ENCODE assay signal across 15 mouse cellular contexts in the genomic region with DNA sequence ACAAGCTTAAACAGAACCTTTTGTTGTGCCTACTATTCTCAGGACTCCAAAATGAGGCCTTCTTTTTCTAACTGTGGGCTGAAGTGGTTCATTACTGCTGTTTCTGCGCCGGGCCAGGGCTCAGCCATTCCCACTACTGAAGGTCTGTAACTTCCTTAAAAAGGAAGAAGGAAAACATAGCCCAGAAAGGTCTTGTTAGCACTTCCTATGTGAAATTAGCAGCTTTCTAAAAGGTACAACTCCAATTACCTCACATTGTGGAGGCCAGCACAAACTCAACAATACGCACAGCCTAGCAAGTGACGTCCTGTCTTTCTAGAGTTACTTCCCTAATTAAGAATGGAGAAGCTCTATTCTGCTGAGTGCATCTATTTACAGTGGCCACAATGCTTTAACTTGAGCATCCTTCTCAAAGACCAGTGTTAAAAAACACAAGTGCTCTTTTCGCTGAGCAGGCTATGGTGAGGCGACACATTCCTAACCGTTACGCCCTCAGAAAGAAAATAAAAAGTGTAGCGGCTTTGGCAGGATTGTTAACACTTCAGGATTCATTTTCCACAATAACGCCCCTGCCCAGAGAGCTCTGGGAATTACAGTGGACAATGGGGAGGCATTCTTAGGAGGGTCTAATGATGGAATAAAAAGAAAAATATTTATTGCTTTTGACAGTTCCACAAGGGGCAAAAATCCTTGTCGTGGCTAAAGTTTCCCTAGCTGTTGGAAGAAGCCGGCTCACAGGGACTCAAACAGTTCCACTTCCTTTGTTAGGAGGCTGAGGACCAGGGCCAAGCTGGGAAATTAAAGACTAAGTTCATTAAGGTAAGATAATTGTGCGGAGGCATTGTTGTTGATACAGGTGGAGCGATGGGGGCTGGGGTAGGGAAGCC.
DNase-seq lines count a peak whose midpoint lies in the region; ATAC-seq and TF ChIP-seq lines count a peak whose summit lies in the region.
"Had no signal": no experiment of that assay in that cellular context is flagged by ENCODE, and none has a peak within 500 bp of the region (broad histone marks: within the 10 kb centered on the region; RNA-seq: fewer than 3 reads in every experiment).

No protein-coding gene starts in this region.

- ATAC-seq in liver, postnatal 0 days = peak; percentile 50; the same call in 1 of the 2 replicates
- peak; percentile 41 for ATAC-seq in embryonic facial prominence, embryonic 14.5 days (ENCODE audit: low read depth)
- peak; percentile 93 for ATAC-seq in monocyte, adult 5-6 weeks (replicated peaks; ENCODE audit: insufficient number of reproducible peaks, low FRiP score, low TSS enrichment, poor library complexity, severe bottlenecking)
- ATAC-seq: hindbrain, embryonic 16.5 days had no signal

- no peaks in the 10 kb centered on the region for H3K36me3 ChIP-seq in liver, postnatal 0 days (replicated peaks; ENCODE audit: insufficient read depth, low read length)
- no peaks in the 10 kb centered on the region for H3K36me3 ChIP-seq in embryonic facial prominence, embryonic 14.5 days (ENCODE audit: control insufficient read depth, insufficient read depth, low read length)
- H3K36me3 ChIP-seq: limb, embryonic 12.5 days; liver, embryonic 15.5 days had no signal

- no peaks in the 10 kb centered on the region for H3K4me1 ChIP-seq in liver, postnatal 0 days (ENCODE audit: insufficient read depth)
- H3K4me1 ChIP-seq in embryonic facial prominence, embryonic 14.5 days (ENCODE audit: control insufficient read depth, insufficient read depth, low read length) = no peaks in the 10 kb centered on the region

- TF ChIP-seq CTCF in liver, postnatal 0 days (IDR thresholded peaks at IDR 0.05; ENCODE audit: low read depth) = no peak

- no peak for TF ChIP-seq EP300 in liver, postnatal 0 days (IDR thresholded peaks at IDR 0.05; ENCODE audit: low read depth)

- peaks cover 66% of the 10 kb centered on the region for H3K27me3 ChIP-seq in liver, postnatal 0 days (ENCODE audit: insufficient read depth, low read length)
- peaks cover 91% of the 10 kb centered on the region for H3K27me3 ChIP-seq in embryonic facial prominence, embryonic 14.5 days (replicated peaks; ENCODE audit: control insufficient read depth, insufficient read depth, low read length)

- WGBS in liver, postnatal 0 days (ENCODE audit: insufficient replicate concordance) = 7% methylated on average over 14 of the region's 14 CpGs
- WGBS in embryonic facial prominence, embryonic 14.5 days = 7% methylated on average over 14 of the region's 14 CpGs

- no peak overlapping the region for H3K9ac ChIP-seq in liver, postnatal 0 days (replicated peaks)
- no peak overlapping the region for H3K9ac ChIP-seq in embryonic facial prominence, embryonic 14.5 days (ENCODE audit: low read depth, low read length)
- H3K9ac ChIP-seq: limb, embryonic 12.5 days; liver, embryonic 15.5 days had no signal

- DNase-seq in embryo, embryonic 11 days = peak; percentile 52
- DNase-seq in embryo, embryonic 9.5 days (ENCODE audit: extremely low spot score) = no peak
- DNase-seq in liver, postnatal 0 days = no peak
- no peak for DNase-seq in liver
- DNase-seq in embryonic facial prominence, embryonic 14.5 days (ENCODE audit: low spot score) = peak; percentile 48
- no peak for DNase-seq in cerebellum, postnatal 4 days (ENCODE audit: low spot score in 2 of 2)
- DNase-seq in thymus, postnatal 14 days = no peak
- DNase-seq: kidney, adult 2 months; lung, postnatal 36 days; thymus, postnatal 36 days had no signal

- no peak overlapping the region for H3K4me2 ChIP-seq in liver, postnatal 0 days (ENCODE audit: low read depth, low read length)
- no peak overlapping the region; the same call in 1 of the 2 replicates for H3K4me2 ChIP-seq in embryonic facial prominence, embryonic 14.5 days (ENCODE audit: low read depth, low read length)
- H3K4me2 ChIP-seq: limb, embryonic 12.5 days; liver, embryonic 15.5 days had no signal

- H3K4me3 ChIP-seq in liver, postnatal 0 days (ENCODE audit: low read depth, low read length) = no peak overlapping the region
- no peak overlapping the region for H3K4me3 ChIP-seq in embryonic facial prominence, embryonic 14.5 days (ENCODE audit: low read depth, low read length)
- H3K4me3 ChIP-seq: limb, embryonic 12.5 days; liver, embryonic 15.5 days had no signal

- H3K27ac ChIP-seq in liver, postnatal 0 days (ENCODE audit: low read depth) = no peak overlapping the region
- no peak overlapping the region; the same call in 1 of the 2 replicates for H3K27ac ChIP-seq in embryonic facial prominence, embryonic 14.5 days (replicated peaks; ENCODE audit: low read depth, low read length)
- H3K27ac ChIP-seq: limb, embryonic 12.5 days; liver, embryonic 15.5 days; stomach, postnatal 0 days had no signal

- H3K9me3 ChIP-seq in liver, postnatal 0 days (ENCODE audit: low read length) = no peaks in the 10 kb centered on the region
- H3K9me3 ChIP-seq in embryonic facial prominence, embryonic 14.5 days (ENCODE audit: control insufficient read depth, low read length) = no peaks in the 10 kb centered on the region
- H3K9me3 ChIP-seq: limb, embryonic 12.5 days; liver, embryonic 15.5 days had no signal

Comparison
In these comparisons a context has a peak if more than half of its experiments do, and no peak if none do; other contexts are left out.
1. DNase-seq: peak in embryo, embryonic 11 days (single experiment) and embryonic facial prominence, embryonic 14.5 days (single experiment); none in embryo, embryonic 9.5 days (single experiment), liver, postnatal 0 days (single experiment), liver (single experiment), cerebellum, postnatal 4 days (0 of 2) and thymus, postnatal 14 days (single experiment).
2. ATAC-seq: peak in every context shown above with its lines; median percentile 93 in monocyte, adult 5-6 weeks; 50 in liver, postnatal 0 days; 41 in embryonic facial prominence, embryonic 14.5 days.